Mouse (Mus musculus): Measurements from ENCODE around the gene Rasa4.
A peak's percentile ranks its signal among the peaks of the same experiment; 100 is the strongest.
"Not testable (repeated sequence)": the region's sequence is repeated elsewhere in the genome, so short reads cannot be mapped to it uniquely, and the experiment has no call there.

Rasa4 gene

DNA sequence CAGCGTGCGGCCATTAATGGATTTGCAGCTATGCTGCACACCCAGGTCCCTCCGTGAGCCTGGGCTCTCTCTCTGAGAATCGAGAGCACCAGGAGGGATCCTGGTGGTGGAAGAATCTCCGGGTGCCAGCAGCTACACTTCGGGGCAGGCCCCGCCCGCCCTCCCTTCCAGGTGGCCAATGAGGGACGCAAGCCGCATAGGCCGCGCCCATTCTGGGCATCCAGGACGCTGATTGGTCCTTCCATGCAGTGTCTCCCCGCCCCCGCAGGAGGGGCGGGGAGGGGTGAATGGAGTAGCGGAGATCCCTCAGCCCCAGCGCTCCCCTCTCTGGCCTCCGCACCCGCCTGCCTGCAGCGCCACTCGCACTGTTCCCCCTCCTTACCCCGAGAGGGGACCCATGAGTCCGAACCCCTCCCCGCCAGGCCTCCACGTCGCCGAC lies at the start of gene Rasa4:
Gene Rasa4, plus strand, starts transcription at position 248 of the 439 bp plus-strand sequence.
- DNase-seq (ENCODE audit: extremely low spot score), result peak; percentile 92

- DNase-seq (ENCODE audit: extremely low spot score), result no peak
These were observed 48.8 kb upstream of the Rasa4 start for GRCm38 (mm10) chr5:136034868-136035267.

GRCm38 (mm10) chr5:136035285-136035684 lies 48.4 kb upstream of the Rasa4 start:
- DNase-seq (ENCODE audit: extremely low spot score), result no peak

DNA sequence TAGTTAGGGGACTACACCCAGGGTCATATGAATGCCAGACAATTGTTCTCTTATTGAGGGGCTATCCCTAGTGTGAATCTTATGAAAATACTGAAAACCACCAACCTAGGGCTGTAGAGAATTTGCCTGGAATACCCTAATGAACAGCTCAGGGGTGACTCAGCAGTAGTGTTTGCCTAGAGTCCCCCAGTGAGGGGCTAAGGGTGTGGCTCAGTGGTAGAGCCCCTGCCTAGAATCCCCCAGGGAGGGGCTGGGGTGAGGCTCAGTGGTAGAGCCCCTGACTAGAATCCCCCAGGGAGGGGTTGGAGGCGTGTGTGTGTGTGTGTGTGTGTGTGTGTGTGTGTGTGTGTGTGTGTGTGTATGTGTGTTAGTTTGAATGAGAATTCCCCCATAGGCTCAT lies 47.0 kb upstream of the Rasa4 start:
- DNase-seq (ENCODE audit: extremely low spot score), result no peak

DNA sequence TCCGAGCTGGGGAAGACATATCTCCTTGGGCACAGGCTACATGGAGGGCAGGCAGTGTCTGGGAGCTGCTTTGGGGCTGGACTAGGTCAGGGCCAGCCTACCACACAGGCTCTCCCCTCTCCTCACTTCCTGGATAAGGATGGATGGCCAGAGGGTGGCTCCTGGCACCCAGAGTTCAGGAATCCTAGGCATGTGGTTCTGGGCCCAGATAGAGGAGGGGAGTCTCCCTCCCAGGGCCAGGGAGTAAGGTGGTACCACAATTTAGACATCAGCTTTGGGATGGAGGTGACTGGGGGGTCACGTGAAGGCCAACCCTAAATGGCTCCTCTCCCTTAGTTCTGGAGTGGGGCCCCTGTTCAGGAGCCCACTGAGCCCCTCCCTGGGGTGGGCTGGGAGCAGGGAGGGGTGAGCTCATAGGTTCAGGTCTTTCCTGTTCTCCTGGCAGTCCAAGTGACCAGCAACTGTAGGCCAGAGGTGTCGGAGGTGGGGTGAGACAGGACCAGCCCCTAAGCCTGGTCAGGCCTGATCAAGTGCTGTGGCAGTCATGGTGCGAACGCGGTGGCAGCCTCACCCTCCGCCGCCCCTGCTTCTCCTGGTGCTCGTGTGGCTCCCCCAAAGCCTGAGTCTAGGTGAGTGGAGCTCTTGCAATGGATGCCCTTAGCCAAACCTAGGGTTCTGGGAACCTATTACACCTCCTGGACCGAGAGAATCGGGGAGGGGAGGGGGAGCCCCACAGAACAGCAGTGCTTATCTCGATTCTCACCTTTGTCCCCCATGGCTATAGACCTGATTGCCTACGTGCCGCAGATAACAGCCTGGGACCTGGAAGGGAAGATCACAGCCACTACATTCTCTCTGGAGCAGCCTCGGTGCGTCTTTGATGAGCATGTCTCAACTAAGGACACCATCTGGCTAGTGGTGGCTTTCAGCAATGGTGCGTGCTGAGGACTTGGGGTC lies 45.2 kb upstream of the Rasa4 start, which contains the start of gene Upk3b:
Gene Upk3b, plus strand, starts transcription at position 239 of the 957 bp plus-strand sequence.
- DNase-seq (ENCODE audit: extremely low spot score), result no peak

GRCm38 (mm10) chr5:136040210-136040609 lies 43.5 kb upstream of the Rasa4 start:
- peak; percentile 27 for DNase-seq (ENCODE audit: extremely low spot score)

- no peak for DNase-seq (ENCODE audit: extremely low spot score)
These were observed 42.5 kb upstream of the Rasa4 start for GRCm38 (mm10) chr5:136041260-136041659.

DNA sequence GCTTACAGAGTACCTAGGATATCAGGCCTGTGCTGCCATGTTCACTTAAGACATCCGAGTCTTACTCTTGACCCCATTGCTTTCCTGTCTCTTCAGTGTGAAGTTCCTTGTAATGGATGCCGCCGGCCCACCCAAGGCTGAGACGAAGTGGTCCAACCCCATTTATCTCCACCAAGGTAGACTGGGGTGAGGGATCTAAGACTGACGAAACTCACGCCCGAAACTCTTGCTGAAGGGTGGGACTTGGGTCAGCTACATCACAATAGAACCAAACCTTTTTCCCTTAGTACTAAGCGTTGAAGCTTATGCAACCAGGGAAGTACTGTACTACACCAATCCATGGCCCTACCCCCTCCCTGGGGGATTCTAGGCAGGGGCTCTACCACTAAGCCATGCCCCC lies 42.0 kb upstream of the Rasa4 start:
- no peak for DNase-seq (ENCODE audit: extremely low spot score)

DNA sequence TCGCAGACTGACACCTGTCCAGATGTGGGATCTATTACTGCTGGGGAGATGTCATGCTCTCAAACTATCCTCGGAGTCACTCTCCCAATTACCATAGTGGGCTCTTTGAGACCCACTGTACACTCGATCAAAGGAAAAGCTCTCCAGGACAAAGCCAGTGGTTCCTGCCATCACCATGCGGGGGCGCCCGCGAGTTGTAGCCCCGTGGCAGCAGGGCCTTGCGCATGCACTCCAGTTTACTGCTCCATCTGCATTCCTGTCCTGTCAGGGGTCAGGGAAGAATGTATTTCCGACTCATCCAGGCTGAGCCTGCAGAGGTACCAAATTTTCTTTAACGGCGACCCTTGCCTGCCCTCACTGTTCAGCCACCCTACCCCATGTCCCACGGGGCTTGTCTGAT lies 38.9 kb upstream of the Rasa4 start:
- peak; percentile 27 for DNase-seq (ENCODE audit: extremely low spot score)

DNA sequence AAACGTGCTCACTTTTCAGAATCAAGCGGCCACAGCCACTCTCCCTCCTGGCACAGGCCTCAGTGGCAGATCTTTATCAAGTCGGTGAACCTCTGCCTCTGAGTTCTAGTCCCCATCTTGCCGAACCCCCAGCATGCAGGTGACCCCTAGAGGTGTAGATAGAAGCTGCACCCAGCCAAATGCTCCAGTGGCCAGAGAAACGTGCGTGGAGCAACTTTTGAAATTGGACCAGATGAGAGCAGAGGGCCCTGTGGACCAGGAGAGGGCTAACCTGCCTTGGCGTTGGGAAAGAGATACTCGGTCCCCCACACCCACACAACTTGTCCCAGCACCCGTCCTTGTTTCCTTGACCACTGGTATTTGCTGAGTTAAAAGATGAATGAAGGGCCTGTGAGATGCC lies 38.3 kb upstream of the Rasa4 start:
- DNase-seq (ENCODE audit: extremely low spot score), result peak; percentile 27

DNA sequence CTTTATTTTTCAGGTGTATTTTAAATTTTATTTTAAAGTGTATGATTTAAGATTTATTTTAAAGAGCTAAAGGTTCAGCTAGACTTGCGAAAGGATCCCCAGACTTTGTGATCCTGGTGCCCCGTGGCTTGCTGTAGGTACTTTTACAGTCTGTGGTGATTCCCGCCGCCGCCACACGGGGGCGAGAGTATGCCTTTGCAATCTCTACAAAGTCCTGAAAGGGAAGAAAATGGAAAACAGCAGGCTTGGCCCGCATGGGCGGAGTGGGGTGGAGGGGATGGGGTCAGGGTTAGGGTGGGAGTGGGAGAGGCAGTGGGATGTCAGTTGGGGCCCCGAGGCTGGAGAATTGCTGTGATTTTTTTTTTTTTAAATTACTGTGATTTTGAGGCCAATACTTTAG lies 37.7 kb upstream of the Rasa4 start:
- peak; percentile 88 for DNase-seq (ENCODE audit: extremely low spot score)

DNA sequence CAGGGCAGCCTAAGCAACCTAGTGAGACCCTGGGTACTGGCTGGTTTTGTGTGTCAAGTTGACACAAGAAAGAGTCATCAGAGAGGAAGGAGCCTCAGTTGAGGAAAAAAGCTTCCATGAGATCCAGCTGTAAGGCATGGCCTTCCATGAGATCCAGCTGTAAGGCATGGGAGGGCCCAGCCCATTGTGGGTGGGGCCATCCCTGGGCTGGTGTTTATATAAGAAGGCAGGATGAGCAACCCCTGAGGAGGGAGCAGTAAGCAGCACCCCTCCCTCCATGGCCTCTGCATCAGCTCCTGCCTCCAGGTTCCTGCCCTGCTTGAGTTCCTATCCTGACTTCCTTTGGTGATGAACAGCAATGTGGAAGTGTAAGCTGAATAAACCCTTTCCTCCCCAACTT lies 35.2 kb upstream of the Rasa4 start:
- not testable (repeated sequence) for DNase-seq (ENCODE audit: extremely low spot score)

- peak; percentile 12 for DNase-seq (ENCODE audit: extremely low spot score)
These were observed 33.8 kb upstream of the Rasa4 start for GRCm38 (mm10) chr5:136049926-136050325.

DNA sequence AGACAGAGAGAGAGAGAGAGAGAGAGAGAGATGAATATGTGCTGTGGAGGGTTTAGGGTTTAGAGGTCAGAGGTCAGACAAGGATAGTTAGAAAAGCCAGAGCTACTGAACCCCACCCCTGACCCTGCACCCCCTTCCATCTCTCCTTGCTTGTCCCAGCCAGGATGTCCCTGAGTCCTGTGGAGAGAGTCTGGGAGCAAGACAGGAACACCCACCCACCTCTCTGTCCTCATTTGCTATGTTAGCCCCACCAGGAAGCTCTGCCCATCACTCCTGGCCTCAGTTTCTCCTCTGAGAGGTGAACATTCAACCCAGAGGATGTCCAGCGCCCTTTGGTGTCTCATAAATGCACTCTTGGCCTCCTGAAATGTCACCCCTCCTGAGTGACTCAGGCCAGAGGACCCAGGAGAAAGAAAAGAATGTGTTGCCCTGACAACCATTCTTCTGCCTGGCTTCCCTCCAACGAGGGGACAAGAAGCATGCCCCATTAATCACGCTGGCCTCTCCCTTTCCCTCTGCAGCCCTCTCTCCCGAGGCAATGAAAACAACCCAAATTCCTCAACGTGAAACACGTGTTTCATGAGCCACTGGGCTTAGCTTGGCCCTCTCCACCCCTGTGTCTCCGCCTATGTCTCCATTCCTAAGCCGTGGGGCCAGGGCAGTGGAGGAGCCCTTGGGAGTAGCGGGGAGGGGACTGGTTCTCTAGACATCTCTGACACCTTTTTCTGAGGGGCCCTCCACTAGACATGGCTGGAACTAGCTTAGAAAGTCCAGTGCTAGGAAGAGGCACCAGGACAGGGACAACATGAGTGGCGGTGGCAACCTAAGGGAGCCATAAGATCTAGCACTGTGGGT lies 32.3 kb upstream of the Rasa4 start:
- peak; percentile 86 for DNase-seq (ENCODE audit: extremely low spot score)

GRCm38 (mm10) chr5:136052861-136053655 lies 30.7 kb upstream of the Rasa4 start:
- DNase-seq (ENCODE audit: extremely low spot score), result no peak

DNA sequence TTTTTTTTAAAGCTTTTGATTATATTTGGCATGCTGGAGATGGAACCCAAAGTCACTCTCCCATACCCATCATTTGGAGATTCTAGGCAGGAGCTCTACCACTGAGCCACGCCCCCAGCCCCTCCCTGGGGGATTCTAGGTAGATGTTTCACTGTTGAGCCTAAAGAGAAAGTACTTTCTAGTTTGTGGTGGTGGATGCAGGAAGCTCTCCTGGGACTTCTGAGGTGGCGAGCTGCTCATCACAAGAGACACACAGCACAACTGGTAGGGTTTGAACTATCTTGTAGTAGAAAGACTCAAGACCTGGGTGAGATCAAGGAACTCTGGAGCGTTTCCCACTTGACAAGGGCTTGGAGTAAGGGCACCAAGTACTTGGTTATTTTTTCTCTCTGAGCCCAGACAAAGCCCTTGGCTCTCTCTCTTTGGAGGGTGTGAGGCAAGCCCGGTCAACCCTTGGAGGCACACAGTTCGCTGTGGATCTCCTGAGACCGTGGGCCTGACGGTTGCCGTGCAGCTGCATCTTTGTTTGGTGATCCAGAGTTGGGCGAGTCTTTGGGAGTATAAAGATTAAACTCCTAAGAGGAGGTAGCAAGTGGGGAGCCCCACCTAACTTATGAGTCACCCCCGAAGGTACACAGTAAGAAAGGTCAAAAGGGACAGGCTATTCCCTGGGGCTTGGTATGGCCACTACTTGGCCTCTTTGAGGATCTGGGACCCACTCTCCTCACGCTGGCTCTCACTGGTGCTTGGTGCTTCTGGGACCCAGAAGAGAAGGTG lies 29.2 kb upstream of the Rasa4 start, which contains the start of gene Upk3bl:
Gene Upk3bl, plus strand, starts transcription at position 192 of the 777 bp plus-strand sequence.
- DNase-seq (ENCODE audit: extremely low spot score), result no peak

- no peak for DNase-seq (ENCODE audit: extremely low spot score)
These were observed 27.7 kb upstream of the Rasa4 start for GRCm38 (mm10) chr5:136056062-136056461.

- no peak for DNase-seq (ENCODE audit: extremely low spot score)
These were observed 26.6 kb upstream of the Rasa4 start for GRCm38 (mm10) chr5:136057085-136057484.

DNA sequence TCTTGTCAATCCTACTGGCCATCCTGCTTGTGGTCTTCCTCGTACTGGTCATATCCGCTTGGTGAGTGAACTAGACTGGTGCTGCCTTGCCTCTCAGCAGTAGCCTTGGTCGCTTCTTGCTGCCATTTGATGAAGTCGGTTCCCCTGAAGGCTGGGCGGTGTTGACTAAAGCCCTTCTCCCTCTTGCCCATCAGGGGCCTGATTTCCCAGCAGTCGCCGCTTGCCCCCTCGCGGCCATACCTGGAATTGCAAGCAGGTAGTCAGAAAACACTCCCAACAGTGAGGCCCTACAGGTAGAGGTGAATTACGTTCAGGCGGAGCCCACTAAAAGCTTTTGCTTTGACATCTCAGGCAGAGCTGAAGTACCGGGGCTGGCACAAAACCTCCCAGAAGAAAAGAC lies 22.1 kb upstream of the Rasa4 start:
- peak; percentile 82 for DNase-seq (ENCODE audit: extremely low spot score)

GRCm38 (mm10) chr5:136063920-136064319 lies 19.8 kb upstream of the Rasa4 start:
- DNase-seq (ENCODE audit: extremely low spot score), result no peak

All from embryo, embryonic 9.5 days (tissue).